Mouse (Mus musculus) MEL (cell line): ENCODE data around the gene Smyd3. TPM values are rescaled to one million over a fixed set of nuclear protein-coding genes. Genes with fewer than 3 reads are reported as not detected.

ENCODE experiments used
- DNase-seq: peaks from one replicate; pipeline ENCODE4 v3.0.0; 2011; ENCODE audit warnings: low read depth, low spot score
- H3K27ac ChIP-seq: 2 replicates; pipeline ENCODE4 v1.5.1; 2012; ENCODE audit warnings: low read depth, mild to moderate bottlenecking, control low read depth, low read length, moderate library complexity; ENCODE audit not compliant: control insufficient read depth
- H3K27me3 ChIP-seq, 2 experiments: fragments of 150-350 bp in 1 of 2; sonication (generic) in 1 of 2; 2 replicates each; pipeline ENCODE4 v1.6.1; 2012; ENCODE audit warnings: low read length in 2 of 2, mild to moderate bottlenecking in 2 of 2, improper control_type of control experiment in 1 of 2, moderate library complexity in 1 of 2; ENCODE audit not compliant: insufficient read depth in 2 of 2, control insufficient read depth in 1 of 2
- H3K36me3 ChIP-seq, 2 experiments: 2 replicates each; pipeline ENCODE4 v1.6.1; 2012 to 2014; ENCODE audit warnings: low read length in 2 of 2, improper control_type of control experiment in 1 of 2, inconsistent platforms in 1 of 2, mild to moderate bottlenecking in 1 of 2; ENCODE audit not compliant: insufficient read depth in 2 of 2, control insufficient read depth in 1 of 2
- H3K4me1 ChIP-seq, 2 experiments: fragments of 150-350 bp in 1 of 2; sonication (generic) in 1 of 2; 2 replicates each; pipeline ENCODE4 v1.6.1; 2012; ENCODE audit warnings: low read length in 2 of 2, improper control_type of control experiment in 1 of 2, mild to moderate bottlenecking in 1 of 2; ENCODE audit not compliant: insufficient read depth in 2 of 2, control insufficient read depth in 1 of 2
- H3K4me3 ChIP-seq, 2 experiments: fragments of 150-350 bp in 1 of 2; sonication (generic) in 1 of 2; 2 replicates each; pipeline ENCODE4 v1.5.1; 2012; ENCODE audit warnings: low read depth in 2 of 2, low read length in 2 of 2, mild to moderate bottlenecking in 2 of 2, moderate library complexity in 2 of 2, control low read depth in 1 of 2, improper control_type of control experiment in 1 of 2; ENCODE audit not compliant: control insufficient read depth in 1 of 2, insufficient read depth in 1 of 2
- H3K79me2 ChIP-seq: 2 replicates; pipeline ENCODE4 v1.6.1; 2012; ENCODE audit warnings: mild to moderate bottlenecking, low read length, moderate library complexity; ENCODE audit not compliant: control insufficient read depth, poor library complexity, insufficient read depth
- H3K9ac ChIP-seq: 2 replicates; pipeline ENCODE4 v1.6.1; 2012; ENCODE audit warnings: low read depth, mild to moderate bottlenecking, control low read depth, low read length, moderate library complexity; ENCODE audit not compliant: control insufficient read depth, poor library complexity, severe bottlenecking
- H3K9me3 ChIP-seq: fragments of 150-350 bp; sonication (generic); replicated peaks from 2 replicates; pipeline ENCODE4 v1.6.1; 2012; ENCODE audit warnings: mild to moderate bottlenecking, low read length, improper control_type of control experiment, moderate library complexity; ENCODE audit not compliant: insufficient read depth
- CHD1 ChIP-seq: IDR thresholded peaks from 2 replicates; pipeline ENCODE4 v1.6.1; 2012; ENCODE audit warnings: low read depth, mild to moderate bottlenecking, inconsistent platforms, low read length, improper control_type of control experiment
- EP300 ChIP-seq, 2 experiments: IDR thresholded peaks; 2 replicates each; pipeline ENCODE4 v1.6.1; 2011; ENCODE audit warnings: improper control_type of control experiment in 2 of 2, low read length in 2 of 2, low read depth in 1 of 2, mild to moderate bottlenecking in 1 of 2
- GATA1 ChIP-seq: IDR thresholded peaks from 2 replicates; pipeline ENCODE4 v1.6.1; 2011; ENCODE audit warnings: low read depth, low read length, improper control_type of control experiment
- HCFC1 ChIP-seq: IDR thresholded peaks from 2 replicates; pipeline ENCODE4 v1.6.1; 2012; ENCODE audit warnings: low read depth, mild to moderate bottlenecking, inconsistent platforms, low read length, improper control_type of control experiment, moderate library complexity
- JUND ChIP-seq: IDR thresholded peaks from 2 replicates; pipeline ENCODE4 v1.6.1; 2011; ENCODE audit warnings: low read depth, mild to moderate bottlenecking, improper control_type of control experiment, low read length
- POLR2A ChIP-seq, 2 experiments: IDR thresholded peaks; 2 replicates each; pipeline ENCODE4 v1.6.1; 2011 to 2012; ENCODE audit warnings: low read length in 2 of 2, mild to moderate bottlenecking in 2 of 2, control low read depth in 1 of 2, improper control_type of control experiment in 1 of 2, low read depth in 1 of 2, moderate library complexity in 1 of 2; ENCODE audit not compliant: control insufficient read depth in 1 of 2, insufficient read depth in 1 of 2, poor library complexity in 1 of 2
- POLR2AphosphoS5 ChIP-seq: IDR thresholded peaks from 2 replicates; pipeline ENCODE4 v1.6.1; 2012; ENCODE audit warnings: low read depth, borderline replicate concordance, mild to moderate bottlenecking, inconsistent platforms, low read length, moderate library complexity, mixed read lengths
- SIN3A ChIP-seq: IDR thresholded peaks from 2 replicates; pipeline ENCODE4 v1.6.1; 2012; ENCODE audit warnings: low read length, improper control_type of control experiment, inconsistent platforms
- TBP ChIP-seq: IDR thresholded peaks from 2 replicates; pipeline ENCODE4 v1.8.0; 2011; ENCODE audit warnings: low read depth, low read length, improper control_type of control experiment
- UBTF ChIP-seq: IDR thresholded peaks from 2 replicates; pipeline ENCODE4 v1.6.1; 2012; ENCODE audit warnings: low read depth, mild to moderate bottlenecking, inconsistent platforms, low read length, improper control_type of control experiment, moderate library complexity, borderline replicate concordance; ENCODE audit not compliant: insufficient read depth
- USF1 ChIP-seq: IDR thresholded peaks from 2 replicates; pipeline ENCODE4 v1.6.1; 2014; ENCODE audit warnings: low read depth, mild to moderate bottlenecking, inconsistent platforms, low read length, improper control_type of control experiment, moderate library complexity
- USF2 ChIP-seq, 2 experiments: IDR thresholded peaks; 2 replicates each; pipeline ENCODE4 v1.6.1; 2011 to 2012; ENCODE audit warnings: improper control_type of control experiment in 2 of 2, low read length in 2 of 2, borderline replicate concordance in 1 of 2, inconsistent platforms in 1 of 2, low read depth in 1 of 2, mild to moderate bottlenecking in 1 of 2; ENCODE audit not compliant: insufficient read depth in 1 of 2
- ZKSCAN1 ChIP-seq: IDR thresholded peaks from 2 replicates; pipeline ENCODE4 v1.6.1; 2012; ENCODE audit warnings: low read depth, mild to moderate bottlenecking, inconsistent platforms, low read length, improper control_type of control experiment, moderate library complexity
- ZMIZ1 ChIP-seq: IDR thresholded peaks from 2 replicates; pipeline ENCODE4 v1.6.1; 2012; ENCODE audit warnings: low read depth, mild to moderate bottlenecking, inconsistent platforms, low read length, improper control_type of control experiment, moderate library complexity
- ZNF384 ChIP-seq: IDR thresholded peaks from 2 replicates; pipeline ENCODE4 v1.6.1; 2012; ENCODE audit warnings: low read depth, mild to moderate bottlenecking, inconsistent platforms, low read length, improper control_type of control experiment
- polyA plus RNA-seq, 2 experiments: library from polyadenylated mRNA; stranded (reverse) in 1 of 2; unstranded in 1 of 2; fragments of >175 nt in 1 of 2; fragments of >200 nt in 1 of 2; gene quantifications; 2 replicates each; pipeline versions ENCODE4 v1.2.1 to v1.2.4; 2012; ENCODE audit warnings: low replicate concordance in 2 of 2, low read depth in 1 of 2; ENCODE audit not compliant: insufficient read length in 2 of 2, insufficient read depth in 1 of 2, missing spikeins in 1 of 2
- total RNA-seq: library from RNA; depleted of rRNA; stranded (reverse); fragments of 300-350 nt; gene quantifications from 2 replicates; pipeline ENCODE4 v1.2.3, GENCODE M21; 2012

The Smyd3 gene
- total and polyA plus RNA-seq, 3 experiments: 13.3 to 18.2 TPM; not detected in 1

DNA sequence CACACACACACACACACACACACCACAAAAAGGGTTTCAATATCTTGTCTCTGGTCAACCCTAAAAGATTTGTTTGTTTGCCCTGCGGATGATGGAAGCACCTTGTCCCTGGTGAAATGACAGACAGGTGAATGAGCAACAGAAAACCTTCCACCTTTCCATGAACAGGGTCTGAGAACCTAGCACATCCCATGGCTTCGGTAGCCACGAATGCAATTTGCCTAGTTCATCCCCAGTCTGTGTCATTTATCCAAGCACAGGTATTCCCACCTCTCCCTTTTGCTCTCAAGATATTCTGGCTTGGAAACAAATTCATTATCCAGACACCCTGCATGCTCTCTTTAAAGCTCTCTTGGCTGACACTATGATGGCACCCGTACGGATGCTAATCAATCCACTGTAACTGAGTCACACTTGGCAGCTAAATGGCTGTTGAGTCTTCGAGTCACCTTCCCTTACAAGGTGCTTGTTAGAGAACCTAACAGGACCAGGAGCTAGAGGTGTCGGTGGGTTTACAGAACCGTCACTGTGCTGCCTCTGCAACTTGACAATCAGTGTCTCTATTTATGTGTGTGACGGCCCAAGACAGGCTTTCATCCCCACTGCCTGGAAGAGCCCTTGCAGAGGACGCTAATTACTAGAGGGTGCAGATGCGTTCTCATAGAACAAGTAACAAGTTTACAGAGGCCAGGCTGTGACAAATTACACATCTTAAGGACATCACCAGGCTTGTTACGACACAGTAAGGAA, 309.8 kb downstream of the Smyd3 start:
- H3K36me3 ChIP-seq: no peaks in the 10 kb centered on the region
- no peak for TF ChIP-seq ZNF384
- TF ChIP-seq POLR2A (IDR thresholded peaks at IDR 0.05; ENCODE audit: control insufficient read depth in 1 of 2, insufficient read depth in 1 of 2, low read depth in 1 of 2, low read length in 2 of 2, poor library complexity in 1 of 2): no peak
- no peak for TF ChIP-seq GATA1
- no peak for TF ChIP-seq USF1
- TF ChIP-seq SIN3A: no peak
- no peak for TF ChIP-seq POLR2AphosphoS5
- TF ChIP-seq UBTF: no peak
- no peak for TF ChIP-seq HCFC1
- no peak for TF ChIP-seq ZKSCAN1
- no peak for TF ChIP-seq ZMIZ1
- H3K27me3 ChIP-seq: no peaks in the 10 kb centered on the region
- no peaks in the 10 kb centered on the region for H3K79me2 ChIP-seq
- no peaks in the 10 kb centered on the region for H3K4me1 ChIP-seq
- no peak for DNase-seq
- no peak overlapping the region for H3K9ac ChIP-seq
- H3K9me3 ChIP-seq: no peaks in the 10 kb centered on the region
- no peak overlapping the region for H3K4me3 ChIP-seq
- no peak overlapping the region for H3K27ac ChIP-seq

- DNase-seq: no peak
- H3K79me2 ChIP-seq: no peaks in the 10 kb centered on the region
- H3K9me3 ChIP-seq: no peaks in the 10 kb centered on the region
- no peaks in the 10 kb centered on the region for H3K36me3 ChIP-seq
- no peak overlapping the region for H3K9ac ChIP-seq
- H3K27ac ChIP-seq: no peak overlapping the region
- no peak overlapping the region for H3K4me3 ChIP-seq
- H3K27me3 ChIP-seq: no peaks in the 10 kb centered on the region
- TF ChIP-seq EP300 (IDR thresholded peaks at IDR 0.05; ENCODE audit: low read depth in 1 of 2, low read length in 2 of 2) (no peak), TBP (no peak), HCFC1 (no peak)
- H3K4me1 ChIP-seq: no peaks in the 10 kb centered on the region
These were observed 310.6 kb downstream of the Smyd3 start for GRCm38 (mm10) chr1:179207180-179207741.

GRCm38 (mm10) chr1:179198517-179199200, 319.2 kb downstream of the Smyd3 start:
- no peaks in the 10 kb centered on the region for H3K4me1 ChIP-seq
- H3K36me3 ChIP-seq: no peaks in the 10 kb centered on the region
- TF ChIP-seq JUND (no peak), HCFC1 (no peak), ZKSCAN1 (no peak), CHD1 (no peak), USF2 (IDR thresholded peaks at IDR 0.05; ENCODE audit: borderline replicate concordance in 1 of 2, insufficient read depth in 1 of 2, low read depth in 1 of 2, low read length in 2 of 2) (no peak)
- TF ChIP-seq, all 39 proteins: peak for 0
- DNase-seq: no peak
- no peaks in the 10 kb centered on the region for H3K27me3 ChIP-seq
- H3K4me3 ChIP-seq: no peak overlapping the region
- H3K27ac ChIP-seq: no peak overlapping the region
- H3K79me2 ChIP-seq: no peaks in the 10 kb centered on the region
- no peak overlapping the region for H3K9ac ChIP-seq
- H3K9me3 ChIP-seq: no peaks in the 10 kb centered on the region
